Mouse (Mus musculus) megakaryocyte, embryonic 14.5 days (primary cell): Measurements from ENCODE around the gene Nr1h2.

Source experiments
- FLI1 ChIP-seq: IDR thresholded peaks from 2 replicates; pipeline ENCODE4 v1.6.1; 2012; ENCODE audit warnings: low read length, inconsistent platforms, mixed read lengths
- GATA1 ChIP-seq: IDR thresholded peaks from 3 replicates; pipeline ENCODE4 v1.6.1; 2012; ENCODE audit warnings: mixed read lengths, low read length, inconsistent platforms, borderline replicate concordance

DNA sequence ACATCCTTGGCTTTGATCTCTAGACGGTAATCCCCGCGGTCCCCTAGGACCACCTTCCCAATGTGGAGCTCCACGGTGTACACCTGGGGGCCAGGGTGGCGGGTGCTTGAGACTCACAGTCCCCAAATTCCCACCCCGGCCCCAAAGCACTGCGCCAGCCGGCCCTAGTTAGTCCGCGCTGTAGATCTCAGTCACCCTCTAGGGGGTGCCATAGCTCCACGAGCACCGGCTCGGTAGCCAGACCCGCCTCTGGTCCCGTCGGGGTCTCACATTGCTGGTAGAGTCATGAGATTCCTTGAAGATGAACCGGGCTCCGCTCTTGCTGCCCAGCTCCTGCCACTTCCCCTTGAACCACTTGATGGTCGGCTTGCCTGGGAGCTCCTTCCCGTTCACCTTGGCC, 32.0 kb downstream of the Nr1h2 start:
- TF ChIP-seq GATA1: no peak
- TF ChIP-seq FLI1: no peak
